ENCODE assay signal across 9 mouse cellular contexts in genomic region chr11:62636840-62637221, GRCm38 (mm10). TPM values are rescaled to one million over a fixed set of nuclear protein-coding genes. Genes with fewer than 3 reads are reported as not detected.
DNase-seq lines count a peak whose midpoint lies in the region; ATAC-seq and TF ChIP-seq lines count a peak whose summit lies in the region.
"Had no signal": no experiment of that assay in that cellular context is flagged by ENCODE, and none has a peak within 500 bp of the region (broad histone marks: within the 10 kb centered on the region; RNA-seq: fewer than 3 reads in every experiment).

No protein-coding gene starts in this region.

- H3K36me3 ChIP-seq in C2C12 (ENCODE audit: control insufficient read depth, insufficient read depth), result no peaks in the 10 kb centered on the region
- H3K36me3 ChIP-seq in heart, embryonic 15.5 days, result no peaks in the 10 kb centered on the region
- H3K36me3 ChIP-seq in forebrain, postnatal 0 days (ENCODE audit: insufficient read depth), result no peaks in the 10 kb centered on the region

- H3K9me3 ChIP-seq in heart, embryonic 15.5 days (replicated peaks), result no peaks in the 10 kb centered on the region
- H3K9me3 ChIP-seq in forebrain, postnatal 0 days (ENCODE audit: low read length), result no peaks in the 10 kb centered on the region

- peaks cover 31% of the 10 kb centered on the region for H3K79me2 ChIP-seq in C2C12 (ENCODE audit: control insufficient read depth, insufficient read depth)

- H3K27me3 ChIP-seq in C2C12 (ENCODE audit: control insufficient read depth, insufficient read depth, insufficient read length), result no peaks in the 10 kb centered on the region
- H3K27me3 ChIP-seq in heart, embryonic 15.5 days, result no peaks in the 10 kb centered on the region
- no peaks in the 10 kb centered on the region for H3K27me3 ChIP-seq in forebrain, postnatal 0 days (ENCODE audit: insufficient read depth, low read length)

- peak overlapping the region; percentile 5 for H3ac ChIP-seq in C2C12 (ENCODE audit: control insufficient read depth, insufficient read length, low read depth)

- H3K4me1 ChIP-seq in heart, embryonic 15.5 days (replicated peaks), result peaks cover 77% of the 10 kb centered on the region
- H3K4me1 ChIP-seq in forebrain, postnatal 0 days (ENCODE audit: insufficient read depth), result no peaks in the 10 kb centered on the region

- peak overlapping the region; percentile 85 for H3K27ac ChIP-seq in heart, embryonic 15.5 days
- H3K27ac ChIP-seq in forebrain, postnatal 0 days (ENCODE audit: low read depth, low read length), result no peak overlapping the region

- no peak overlapping the region for H3K9ac ChIP-seq in heart, embryonic 15.5 days
- H3K9ac ChIP-seq in forebrain, postnatal 0 days, result no peak overlapping the region

- ATAC-seq in heart, embryonic 15.5 days (replicated peaks; ENCODE audit: insufficient number of reproducible peaks, insufficient read depth, low FRiP score, low read depth), result peak; percentile 81
- no peak for ATAC-seq in megakaryocyte, adult 5-6 weeks (ENCODE audit: poor library complexity, severe bottlenecking)
- ATAC-seq in forebrain, postnatal 0 days, result no peak

- 48% methylated on average over 3 of the region's 3 CpGs for WGBS in heart, embryonic 15.5 days
- WGBS in forebrain, postnatal 0 days, result 76% methylated on average over 3 of the region's 3 CpGs

- DNase-seq in 3T3-L1 (ENCODE audit: low read depth, low spot score), result peak; percentile 27
- peak; percentile 61 to 68 for DNase-seq in left cerebral cortex, postnatal 36 days (ENCODE audit: low spot score in 2 of 2)
- DNase-seq in embryo, embryonic 11 days, result no peak
- no peak for DNase-seq in forebrain, postnatal 0 days
- DNase-seq: cerebellum, adult 18-20 months; thymus, postnatal 14 days had no signal

- H3K4me2 ChIP-seq in heart, embryonic 15.5 days, result peak overlapping the region; percentile 24
- no peak overlapping the region for H3K4me2 ChIP-seq in forebrain, postnatal 0 days (ENCODE audit: low read depth)

- peaks cover 3% of the 10 kb centered on the region for H3K79me3 ChIP-seq in C2C12 (ENCODE audit: low read depth)

- no peak overlapping the region for H3K4me3 ChIP-seq in C2C12 (ENCODE audit: insufficient read depth, poor library complexity, severe bottlenecking)
- H3K4me3 ChIP-seq in heart, embryonic 15.5 days, result no peak overlapping the region; the same call in 1 of the 2 replicates
- no peak overlapping the region for H3K4me3 ChIP-seq in forebrain, postnatal 0 days (ENCODE audit: low read depth, low read length)

- intact Hi-C loops in left cerebral cortex, postnatal 36 days (cut with DNase I), result no loop called here

- TF ChIP-seq CTCF in C2C12 (IDR thresholded peaks at IDR 0.05; ENCODE audit: control insufficient read depth, insufficient read depth, insufficient read length), result no peak
- no peak for TF ChIP-seq CTCF in forebrain, postnatal 0 days (IDR thresholded peaks at IDR 0.05; ENCODE audit: low read depth)

TF ChIP-seq in C2C12, 6 proteins besides CTCF, POLR2A, EP300 and RAD21:
- peak; percentile 81 for TF ChIP-seq USF1 (IDR thresholded peaks at IDR 0.05; ENCODE audit: low read depth)
- TF ChIP-seq MYOD1 (IDR thresholded peaks at IDR 0.05; ENCODE audit: control insufficient read depth, insufficient read length, low read depth), result no peak
- no peak for TF ChIP-seq FOSL1 (IDR thresholded peaks at IDR 0.05; ENCODE audit: insufficient read depth, low read length, poor library complexity, severe bottlenecking)
- no peak for TF ChIP-seq MYOG (IDR thresholded peaks at IDR 0.05; ENCODE audit: control insufficient read depth, extremely low read depth, insufficient read length)
- TF ChIP-seq CEBPB (IDR thresholded peaks at IDR 0.05; ENCODE audit: low read depth), result no peak

RNA-seq across cellular contexts. Expression of gene Lrrc75a, which starts 11.5 kb away (rescaled TPM):
- 12.5 TPM for polyA plus RNA-seq in C2C12 (2012; fragmentation: generic; extraction: Trizol)
- 14.6 and 18.5 TPM in 2 replicates for polyA plus RNA-seq in heart, embryonic 15.5 days (2015; fragmentation: Nextera tagmentation; extraction: Ambion mirVana)
- 10 to 100 TPM; 18.7 to 21.8 TPM for total RNA-seq in left cerebral cortex, postnatal 36 days (2021)
- total RNA-seq in megakaryocyte, adult 5-6 weeks (2015), result 5.7 TPM in 2 replicates
- total RNA-seq in megakaryocyte, adult 5-6 weeks (2017), result 3.6 and 5.7 TPM in 2 replicates
- 13.2 and 18.1 TPM in 2 replicates for total RNA-seq in forebrain, postnatal 0 days (2014; rRNA removed)
- polyA plus RNA-seq in forebrain, postnatal 0 days (2015; fragmentation: Nextera tagmentation; extraction: Ambion mirVana), result 6.5 and 7.1 TPM in 2 replicates

RNA-seq across cellular contexts. Expression of gene Mmgt2, which starts 11.6 kb away (rescaled TPM):
- 29.1 TPM for polyA plus RNA-seq in C2C12 (2012; fragmentation: generic; extraction: Trizol)
- polyA plus RNA-seq in heart, embryonic 15.5 days (2015; fragmentation: Nextera tagmentation; extraction: Ambion mirVana), result 44.7 and 49.1 TPM in 2 replicates
- total RNA-seq in left cerebral cortex, postnatal 36 days (2021), result 10 to 100 TPM; 20.2 to 27.0 TPM
- total RNA-seq in megakaryocyte, adult 5-6 weeks (2015), result 19.0 and 19.3 TPM in 2 replicates
- total RNA-seq in megakaryocyte, adult 5-6 weeks (2017), result 7.2 and 10.9 TPM in 2 replicates
- total RNA-seq in forebrain, postnatal 0 days (2014; rRNA removed), result 22.6 and 37.0 TPM in 2 replicates
- polyA plus RNA-seq in forebrain, postnatal 0 days (2015; fragmentation: Nextera tagmentation; extraction: Ambion mirVana), result 22.4 and 23.3 TPM in 2 replicates

Comparison
In these comparisons a context has a peak if more than half of its experiments do, and no peak if none do; other contexts are left out.
1. DNase-seq: peak in 3T3-L1 (single experiment) and left cerebral cortex, postnatal 36 days (2 of 2); none in embryo, embryonic 11 days (single experiment) and forebrain, postnatal 0 days (single experiment).